Comparison of ENCODE assay signal across 9 mouse cellular contexts in genomic region chr1:72711684-72712083, GRCm38 (mm10). TPM values are rescaled to one million over a fixed set of nuclear protein-coding genes. Genes with fewer than 3 reads are reported as not detected.
DNase-seq lines count a peak whose midpoint lies in the region; ATAC-seq lines count a peak whose summit lies in the region.
"Had no signal": no experiment of that assay in that cellular context is flagged by ENCODE, and none has a peak within 500 bp of the region (broad histone marks: within the 10 kb centered on the region; RNA-seq: fewer than 3 reads in every experiment).

No protein-coding gene starts in this region.

- no peak for ATAC-seq in hindbrain, embryonic 15.5 days (ENCODE audit: low FRiP score, low read depth)
- no peak for ATAC-seq in midbrain, embryonic 12.5 days (ENCODE audit: low FRiP score, low read depth)

- peak overlapping the region; percentile 62 for H3K4me3 ChIP-seq in hindbrain, embryonic 15.5 days
- peak overlapping the region; percentile 81 for H3K4me3 ChIP-seq in midbrain, embryonic 12.5 days

- peak; percentile 17 for DNase-seq in adrenal gland, adult 8-10 months
- DNase-seq in adrenal gland, adult 2 months, result no peak
- peak; percentile 9 to 16 for DNase-seq in spleen, postnatal 14 days (ENCODE audit: low spot score in 2 of 2)
- no peak for DNase-seq in spleen, adult 18-20 months
- DNase-seq in cerebellum, postnatal 10 days, result no peak
- DNase-seq in left cerebral cortex, adult 8-10 months (ENCODE audit: low spot score in 2 of 2), result no peak

- peak overlapping the region; percentile 82 for H3K4me2 ChIP-seq in hindbrain, embryonic 15.5 days
- peak overlapping the region; percentile 81 for H3K4me2 ChIP-seq in midbrain, embryonic 12.5 days (replicated peaks)

- under 1% methylated on average over 17 of the region's 17 CpGs for WGBS in hindbrain, embryonic 15.5 days
- WGBS in midbrain, embryonic 12.5 days, result 1% methylated on average over 17 of the region's 17 CpGs

- H3K4me1 ChIP-seq in hindbrain, embryonic 15.5 days (replicated peaks), result peaks cover 25% of the 10 kb centered on the region
- H3K4me1 ChIP-seq in midbrain, embryonic 12.5 days, result peaks cover 14% of the 10 kb centered on the region

- H3K9me3 ChIP-seq in hindbrain, embryonic 15.5 days, result no peaks in the 10 kb centered on the region
- H3K9me3 ChIP-seq in midbrain, embryonic 12.5 days, result no peaks in the 10 kb centered on the region

- H3K27ac ChIP-seq in hindbrain, embryonic 15.5 days (replicated peaks), result peak overlapping the region; percentile 89
- H3K27ac ChIP-seq in midbrain, embryonic 12.5 days (replicated peaks), result peak overlapping the region; percentile 87

- peaks cover 30% of the 10 kb centered on the region for H3K36me3 ChIP-seq in hindbrain, embryonic 15.5 days
- peaks cover 22% of the 10 kb centered on the region for H3K36me3 ChIP-seq in midbrain, embryonic 12.5 days

- peak overlapping the region; percentile 85 for H3K9ac ChIP-seq in hindbrain, embryonic 15.5 days
- peak overlapping the region; percentile 88 for H3K9ac ChIP-seq in midbrain, embryonic 12.5 days (replicated peaks)

- H3K27me3 ChIP-seq in hindbrain, embryonic 15.5 days, result no peaks in the 10 kb centered on the region
- H3K27me3 ChIP-seq in midbrain, embryonic 12.5 days, result no peaks in the 10 kb centered on the region

RNA-seq across cellular contexts. Expression of gene Rpl37a, which starts 0.6 kb away (rescaled TPM):
- total RNA-seq in adrenal gland, adult 8-10 months (2022), result 1,000 to 10,000 TPM; 1,024 to 1,164 (median 1,094) TPM
- total RNA-seq in adrenal gland, adult 2 months (2021), result 1,000 to 10,000 TPM in 1 of 2 experiments, 100 to 1,000 TPM in 1; 836 to 1,053 TPM
- 128 and 138 TPM in 2 replicates for polyA plus RNA-seq in adrenal gland, adult 2 months (2012; rRNA removed)
- 919 and 1,034 TPM in 2 replicates for polyA plus RNA-seq in hindbrain, embryonic 15.5 days (2015; fragmentation: Nextera tagmentation; extraction: Ambion mirVana)
- 1,367 and 1,416 TPM in 2 replicates for polyA plus RNA-seq in midbrain, embryonic 12.5 days (2016; fragmentation: Nextera tagmentation; extraction: Ambion mirVana)
- total RNA-seq in left cerebral cortex, adult 8-10 months (2022), result 100 to 1,000 TPM; 659 to 698 (median 688) TPM

RNA-seq across cellular contexts. Expression of gene Ankar, which starts 11.3 kb away (rescaled TPM):
- total RNA-seq in adrenal gland, adult 8-10 months (2022), result not detected
- total RNA-seq in adrenal gland, adult 2 months (2021), result not detected
- not detected in 2 replicates for polyA plus RNA-seq in adrenal gland, adult 2 months (2012; rRNA removed)
- polyA plus RNA-seq in hindbrain, embryonic 15.5 days (2015; fragmentation: Nextera tagmentation; extraction: Ambion mirVana), result not detected in 2 replicates
- polyA plus RNA-seq in midbrain, embryonic 12.5 days (2016; fragmentation: Nextera tagmentation; extraction: Ambion mirVana), result not detected in 2 replicates
- total RNA-seq in left cerebral cortex, adult 8-10 months (2022), result not detected
- polyA plus RNA-seq: frontal cortex, adult 2 months had no signal

Comparison
In these comparisons a context has a peak if more than half of its experiments do, and no peak if none do; other contexts are left out.
1. DNase-seq: peak in adrenal gland, adult 8-10 months (single experiment) and spleen, postnatal 14 days (2 of 2); none in adrenal gland, adult 2 months (single experiment), spleen, adult 18-20 months (0 of 2), cerebellum, postnatal 10 days (0 of 2) and left cerebral cortex, adult 8-10 months (0 of 2).